Mouse (Mus musculus) intestine, postnatal 0 days (tissue): ENCODE results near the gene Fam160a2. TPM values are rescaled to one million over a fixed set of nuclear protein-coding genes. Genes with fewer than 3 reads are reported as not detected.
A peak's percentile ranks its signal among the peaks of the same experiment; 100 is the strongest.
"Not testable (repeated sequence)": the region's sequence is repeated elsewhere in the genome, so short reads cannot be mapped to it uniquely, and the experiment has no call there.

ENCODE experiments used
- ATAC-seq: fragments of 200-750 bp; cut with Nextera tagmentation; 2 replicates; pipeline ENCODE4 v1.8.0; 2017; ENCODE audit warnings: mild to moderate bottlenecking, moderate TSS enrichment, moderate library complexity
- H3K27ac ChIP-seq: fragments of 300-500 bp; sonication (generic); 2 replicates; pipeline ENCODE4 v1.5.1; 2014; ENCODE audit warnings: mild to moderate bottlenecking, low read depth, low read length, moderate library complexity
- H3K27me3 ChIP-seq: fragments of 300-500 bp; sonication (generic); replicated peaks from 2 replicates; pipeline ENCODE4 v1.6.1; 2014; ENCODE audit warnings: low read length, mixed read lengths; ENCODE audit not compliant: control insufficient read depth, insufficient read depth
- H3K36me3 ChIP-seq: fragments of 300-500 bp; sonication (generic); 2 replicates; pipeline ENCODE4 v1.6.1; 2014; ENCODE audit warnings: mild to moderate bottlenecking, moderate library complexity; ENCODE audit not compliant: control insufficient read depth, insufficient read depth
- H3K4me1 ChIP-seq: fragments of 300-500 bp; sonication (generic); replicated peaks from 2 replicates; pipeline ENCODE4 v1.6.1; 2014; ENCODE audit warnings: antibody characterized with exemption, low read length, mixed read lengths; ENCODE audit not compliant: control insufficient read depth, insufficient read depth
- H3K4me2 ChIP-seq: fragments of 300-500 bp; sonication (generic); replicated peaks from 2 replicates; pipeline ENCODE4 v1.6.1; 2014; ENCODE audit warnings: low read depth, mild to moderate bottlenecking, moderate library complexity
- H3K4me3 ChIP-seq: fragments of 300-500 bp; sonication (generic); 2 replicates; pipeline ENCODE4 v1.5.1; 2014; ENCODE audit warnings: low read depth, low read length
- H3K9ac ChIP-seq: fragments of 300-500 bp; sonication (generic); 2 replicates; pipeline ENCODE4 v1.6.1; 2014; ENCODE audit warnings: mild to moderate bottlenecking, low read depth, low read length
- H3K9me3 ChIP-seq: fragments of 300-500 bp; sonication (generic); 2 replicates; pipeline ENCODE4 v1.6.1; 2016; ENCODE audit warnings: mixed run types; ENCODE audit not compliant: control insufficient read depth
- CTCF ChIP-seq: sonication (generic); IDR thresholded peaks from 2 replicates; pipeline ENCODE4 v1.5.1; 2016; ENCODE audit warnings: low read depth, mild to moderate bottlenecking, control low read depth, antibody characterized with exemption, moderate library complexity
- WGBS: fragments of 180-500 bp; shearing (Covaris S2); extraction: QIAGEN DNeasy Blood & Tissue Kit; methylation state at CpG from one replicate; pipeline ENCODE4 v1.1.7; 2014; 5-methylcytosine and 5-hydroxymethylcytosine counted together
- polyA plus RNA-seq: library from polyadenylated mRNA; unstranded; fragments of >200 nt; fragmentation: Nextera tagmentation; extraction: Ambion mirVana; gene quantifications from 2 replicates; pipeline ENCODE4 v1.2.1, GENCODE M21; 2015

The Fam160a2 gene
- polyA plus RNA-seq, 1 experiment from 2014 or later, result 30.5 TPM

DNA sequence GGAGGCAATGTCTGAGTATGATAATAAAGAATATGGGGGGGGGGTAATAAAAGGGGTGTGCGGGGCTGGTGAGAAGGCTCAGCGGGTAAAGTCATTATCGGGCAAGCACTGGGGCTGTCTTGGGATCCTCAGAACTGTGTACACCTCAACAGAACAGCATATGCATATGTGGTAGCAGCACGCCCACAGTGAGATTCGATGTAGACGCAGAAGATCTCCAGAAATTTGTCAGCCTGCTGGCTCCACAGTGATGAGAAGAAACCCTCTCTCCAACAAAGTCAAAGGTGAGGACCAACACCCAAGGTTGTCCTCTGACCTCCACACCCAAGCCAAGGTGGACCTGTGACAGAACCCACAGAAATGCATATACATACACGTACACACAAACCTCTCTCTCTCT lies 16.7 kb upstream of the Fam160a2 start:
- WGBS, result 85% methylated on average over 7 of the region's 7 CpGs
- H3K9me3 ChIP-seq, result no peaks in the 10 kb centered on the region
- no peak for ATAC-seq

DNA sequence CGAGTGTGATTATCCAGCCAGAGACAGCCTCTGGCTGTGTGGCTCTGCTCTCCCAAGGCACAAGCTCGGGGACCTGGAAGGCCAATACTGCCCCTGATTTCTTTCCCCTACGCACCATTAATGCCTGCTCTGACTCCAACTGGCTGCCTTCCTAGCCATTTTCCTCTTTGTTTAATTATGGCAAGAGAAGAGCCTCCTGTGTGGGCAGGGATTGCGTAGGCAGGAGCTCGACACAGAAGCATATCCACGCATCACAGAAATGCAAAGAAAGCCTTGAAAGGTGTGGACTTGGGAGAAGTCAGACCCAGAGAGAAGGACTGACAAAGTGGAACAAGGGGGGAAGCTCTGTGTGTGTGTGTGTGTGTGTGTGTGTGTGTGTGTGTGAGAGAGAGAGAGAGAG lies 14.5 kb upstream of the Fam160a2 start:
- no peak for ATAC-seq
- no peaks in the 10 kb centered on the region for H3K36me3 ChIP-seq
- H3K4me3 ChIP-seq, result no peak overlapping the region
- no peak for TF ChIP-seq CTCF
- no peak overlapping the region for H3K9ac ChIP-seq
- no peak overlapping the region for H3K27ac ChIP-seq
- no peak overlapping the region for H3K4me2 ChIP-seq
- 45% methylated on average over 6 of the region's 6 CpGs for WGBS
- no peaks in the 10 kb centered on the region for H3K4me1 ChIP-seq
- H3K9me3 ChIP-seq, result no peaks in the 10 kb centered on the region
- no peaks in the 10 kb centered on the region for H3K27me3 ChIP-seq

More for the DNA sequence above, 16.7 kb upstream of the Fam160a2 start:
- Histone ChIP-seq H3K27me3 (no peaks in the 10 kb centered on the region), H3K36me3 (no peaks in the 10 kb centered on the region), H3K4me1 (no peaks in the 10 kb centered on the region), H3K4me2 (no peak overlapping the region), H3K9ac (no peak overlapping the region), H3K27ac (no peak overlapping the region), H3K4me3 (no peak overlapping the region)
- TF ChIP-seq CTCF, result no peak

DNA sequence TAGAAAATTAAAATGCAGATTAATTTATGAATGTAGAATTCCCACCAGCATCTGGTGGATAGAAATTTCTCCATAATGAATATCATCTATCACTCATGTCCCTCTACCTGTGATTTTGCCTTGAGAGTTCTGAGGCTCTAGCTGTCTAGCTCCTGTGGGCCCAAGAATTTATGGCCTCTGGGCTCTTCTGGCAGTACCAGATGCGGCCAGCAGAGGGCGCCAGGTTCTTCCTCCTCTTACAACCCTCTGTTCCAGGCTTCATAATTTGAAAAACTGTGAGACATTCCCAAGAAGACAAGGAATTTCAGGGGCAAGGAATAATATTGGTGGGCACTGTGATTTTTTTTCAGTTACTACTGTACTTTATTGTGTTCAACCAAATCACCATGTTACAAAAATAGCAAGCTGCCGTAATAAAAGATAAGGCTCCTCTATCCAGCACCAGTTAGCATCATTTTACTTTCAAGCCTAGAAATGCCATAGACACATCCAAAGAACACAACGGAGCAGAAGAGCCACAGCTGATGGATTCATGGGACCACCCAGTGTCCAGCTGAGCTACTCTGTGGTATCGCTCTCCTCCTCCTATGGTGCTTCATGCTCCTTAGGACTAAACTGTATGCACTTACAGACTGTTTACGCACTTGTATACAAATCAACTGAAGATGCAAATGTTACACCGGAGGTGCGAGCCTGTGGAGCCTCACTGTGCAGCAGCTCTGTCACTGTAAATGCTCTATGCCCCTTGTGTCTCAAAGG lies 12.2 kb upstream of the Fam160a2 start:
- WGBS, result 45% methylated on average over 8 of the region's 8 CpGs
- H3K9me3 ChIP-seq, ATAC-seq: not testable (repeated sequence)

DNA sequence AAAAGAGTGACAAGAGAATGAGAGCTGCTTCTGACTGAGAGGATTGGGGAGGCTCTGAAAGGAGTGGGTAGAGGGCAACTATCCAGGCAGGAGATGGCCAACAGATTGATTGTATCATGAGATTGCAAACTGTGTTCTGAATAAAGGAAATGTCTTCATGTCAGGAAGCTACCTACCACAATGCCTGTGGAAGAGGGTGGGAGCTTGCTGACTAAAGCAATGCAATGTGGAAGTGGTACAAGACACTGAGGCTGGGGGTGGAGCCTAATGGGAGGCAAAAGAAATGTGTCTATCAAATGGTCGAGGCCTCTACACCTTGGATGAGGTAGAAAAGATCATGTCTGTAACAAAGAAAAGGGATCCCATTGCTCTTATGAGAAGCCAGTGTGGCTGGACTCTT lies 6.5 kb upstream of the Fam160a2 start:
- 68% methylated on average over 1 of the region's 1 CpGs for WGBS
- TF ChIP-seq CTCF, result no peak

More for the DNA sequence above, 12.2 kb upstream of the Fam160a2 start:
- not testable (repeated sequence) for H3K4me2 ChIP-seq, H3K27me3 ChIP-seq, H3K4me3 ChIP-seq, H3K9ac ChIP-seq, H3K4me1 ChIP-seq, H3K27ac ChIP-seq, H3K36me3 ChIP-seq
- peak; percentile 88 for TF ChIP-seq CTCF

DNA sequence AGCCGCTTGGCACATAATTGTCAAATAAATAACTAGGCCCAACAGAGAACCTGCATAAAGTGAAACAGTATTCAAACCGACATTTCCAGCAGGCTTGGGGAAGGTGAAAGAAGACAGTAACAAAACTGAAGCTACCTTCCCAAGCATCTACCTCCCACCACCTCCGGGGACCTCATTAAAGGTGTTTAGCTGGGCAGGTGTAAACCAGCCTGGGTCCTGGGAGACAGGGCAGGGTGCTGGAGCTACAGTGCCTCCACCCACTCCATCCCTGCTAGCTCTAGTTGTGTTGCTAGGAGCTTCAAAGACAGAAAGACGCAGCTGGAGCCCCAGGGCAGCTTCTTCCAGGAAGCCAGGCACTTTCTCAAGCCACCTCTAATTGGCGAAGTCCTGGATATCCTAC lies 4.4 kb upstream of the Fam160a2 start, which contains the start of gene Cnga4:
Gene Cnga4 (plus strand): TSS at position 301 of the 400 bp plus-strand sequence.
- Histone ChIP-seq H3K4me3 (no peak within 1 kb of the TSS), H3K27ac (no peak within 1 kb of the TSS), H3K4me2 (no peak within 1 kb of the TSS), H3K9ac (no peak within 1 kb of the TSS), H3K27me3 (no peaks in the 10 kb centered on the region), H3K9me3 (no peaks in the 10 kb centered on the region), H3K4me1 (no peaks in the 10 kb centered on the region), H3K36me3 (no peaks in the 10 kb centered on the region)
- WGBS, result 68% methylated on average over 5 of the region's 5 CpGs
- no peak for ATAC-seq
- TF ChIP-seq CTCF, result no peak

More for the DNA sequence above, 6.5 kb upstream of the Fam160a2 start:
- Histone ChIP-seq H3K9me3 (no peaks in the 10 kb centered on the region), H3K27me3 (no peaks in the 10 kb centered on the region), H3K9ac (no peak overlapping the region), H3K4me3 (no peak overlapping the region), H3K36me3 (no peaks in the 10 kb centered on the region), H3K27ac (no peak overlapping the region), H3K4me2 (no peak overlapping the region), H3K4me1 (no peaks in the 10 kb centered on the region)
- ATAC-seq, result no peak

DNA sequence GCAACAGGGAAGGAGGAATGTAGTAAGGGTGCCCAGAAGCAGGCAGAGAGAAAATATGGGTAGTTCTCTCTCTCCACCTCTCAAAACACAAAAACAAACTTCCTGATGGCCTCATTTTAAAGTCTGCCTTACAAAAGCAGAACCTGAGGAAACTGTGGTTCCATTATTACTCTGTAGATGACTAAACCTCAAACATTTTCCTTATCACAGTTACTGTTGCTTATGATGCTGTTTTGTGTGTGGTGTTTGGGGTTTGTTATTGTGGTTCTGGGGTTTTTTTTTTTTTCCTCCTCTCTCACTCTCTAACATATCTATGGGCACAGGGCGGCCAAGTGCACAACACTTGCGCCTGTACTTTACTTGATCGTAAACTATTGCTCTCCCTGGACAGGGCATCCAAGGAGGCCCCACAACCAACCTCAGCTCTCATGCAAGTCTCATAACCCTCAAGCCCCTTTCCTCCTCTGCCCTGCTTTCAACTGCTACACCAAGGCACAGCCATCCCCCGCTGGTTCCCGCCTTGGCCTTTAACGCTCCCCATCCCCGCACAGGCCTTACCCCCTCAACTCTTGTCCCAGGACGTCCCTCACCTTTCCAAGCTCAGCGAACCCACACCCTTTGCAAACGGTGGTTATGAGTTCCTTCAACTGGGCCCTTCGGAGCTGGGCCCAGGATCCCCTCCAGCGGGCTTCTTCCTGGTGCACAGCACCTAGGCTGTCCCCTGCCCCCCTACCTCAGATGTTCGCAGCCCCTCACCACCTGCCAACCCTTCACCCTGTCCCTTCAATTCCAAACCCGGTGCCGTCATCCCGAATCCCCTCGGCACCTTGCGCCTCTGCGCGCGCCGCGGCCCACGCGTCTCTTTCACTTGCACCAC lies 558 bp downstream of the Fam160a2 start:
- H3K27me3 ChIP-seq, result no peaks in the 10 kb centered on the region
- no peak for ATAC-seq

More for the DNA sequence above, 558 bp downstream of the Fam160a2 start:
- peak overlapping the region; percentile 84 for H3K27ac ChIP-seq
- H3K36me3 ChIP-seq, result no peaks in the 10 kb centered on the region
- no peak for TF ChIP-seq CTCF
- peak overlapping the region; percentile 82 for H3K9ac ChIP-seq
- no peaks in the 10 kb centered on the region; the same call in 1 of the 2 replicates for H3K4me1 ChIP-seq
- peak overlapping the region; percentile 82 for H3K4me2 ChIP-seq
- H3K4me3 ChIP-seq, result peak overlapping the region; percentile 91
- WGBS, result under 1% methylated on average over 25 of the region's 25 CpGs
- no peaks in the 10 kb centered on the region for H3K9me3 ChIP-seq
